Mouse (Mus musculus) T-cell, adult 66 days (primary cell): Measurements from ENCODE around the gene Smim15. TPM values are rescaled to one million over a fixed set of nuclear protein-coding genes. Genes with fewer than 3 reads are reported as not detected.

ENCODE experiments used
- total RNA-seq, 2 experiments: library from RNA; stranded (reverse); gene quantifications; 3 replicates in 1 of 2; 4 replicates in 1 of 2; pipeline ENCODE4 v1.2.4; 2023

Smim15 gene
- 10 to 100 TPM; 34.4 to 42.1 TPM for total RNA-seq

GRCm38 (mm10) chr13:108044222-108044941 is at the start of gene Smim15:
TSS of gene Smim15 (plus strand) at chr13:108044446.

Other genes starting within 250 kb of the Smim15 start
- gene Ndufaf2, start 114.2 kb downstream of the Smim15 start, total RNA-seq: 1 to 10 TPM; 4.3 to 8.6 TPM
- gene Ercc8, start 114.3 kb downstream of the Smim15 start, total RNA-seq: 10 to 100 TPM; 15.2 to 17.3 TPM
- 1 to 10 TPM; 4.3 to 5.4 TPM for gene Elovl7, start 170.0 kb downstream of the Smim15 start, total RNA-seq